Mouse (Mus musculus): ENCODE measurements around the gene Ric3. TPM values are rescaled to one million over a fixed set of nuclear protein-coding genes. Genes with fewer than 3 reads are reported as not detected.
"Not testable (repeated sequence)": the region's sequence is repeated elsewhere in the genome, so short reads cannot be mapped to it uniquely, and the experiment has no call there.

Ric3 gene
- total and polyA plus RNA-seq, 3 experiments = 0.13 TPM; not detected in 2

DNA sequence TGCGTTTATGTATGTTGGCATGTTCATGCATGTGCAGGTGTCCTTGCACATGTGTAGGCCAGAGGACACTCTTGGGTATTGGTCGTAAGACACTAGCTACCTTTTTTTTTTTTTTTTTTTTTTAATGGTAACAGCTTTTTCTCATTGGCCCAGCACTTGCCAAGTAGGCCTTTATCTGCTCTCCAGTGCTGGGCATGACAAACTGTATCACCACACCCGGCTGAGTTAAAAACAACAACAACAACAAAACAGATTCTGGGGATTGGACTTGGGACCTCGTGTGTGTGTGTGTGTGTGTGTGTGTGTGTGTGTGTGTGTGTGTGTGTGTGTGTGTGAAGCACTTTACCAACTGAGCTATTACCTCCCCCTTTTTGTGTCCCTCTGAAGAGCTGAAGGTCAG, 13.5 kb upstream of the Ric3 start:
- H3K4me3 ChIP-seq (replicated peaks in 1 of 3; ENCODE audit: low read depth in 2 of 3, low read length in 2 of 3, poor library complexity in 1 of 3) = no peak overlapping the region
- H3K79me2 ChIP-seq (replicated peaks; ENCODE audit: control insufficient read depth, extremely low read depth, insufficient read depth, poor library complexity, severe bottlenecking) = no peaks in the 10 kb centered on the region
- no peak overlapping the region for H3K4me2 ChIP-seq (ENCODE audit: insufficient read depth, low read depth, poor library complexity, severe bottlenecking)
- no peak overlapping the region for H3K27ac ChIP-seq (ENCODE audit: insufficient read depth, low read depth)
- in situ Hi-C loops (cut with MboI; ENCODE audit: low pct_ligation_motif_present, low pct_unique_long_range_greater_than_20kb, low sequenced_read_pairs) = no loop called here
- no peak for DNase-seq (ENCODE audit: extremely low read depth)
- no peak overlapping the region for H3K9ac ChIP-seq (ENCODE audit: insufficient read depth, low read depth)
- H3K9me3 ChIP-seq (replicated peaks; ENCODE audit: low read length) = peaks cover 4% of the 10 kb centered on the region
- dilution Hi-C loops (cut with MboI; ENCODE audit: extremely low pct_ligation_motif_present, extremely low pct_unique_long_range_greater_than_20kb, low sequenced_read_pairs) = no loop called here
- no peaks in the 10 kb centered on the region for H3K36me3 ChIP-seq (replicated peaks in 1 of 2; ENCODE audit: control insufficient read depth in 1 of 2, insufficient read depth in 1 of 2, low read length in 1 of 2)
- no peaks in the 10 kb centered on the region for H3K4me1 ChIP-seq (ENCODE audit: control insufficient read depth in 1 of 2, insufficient read depth in 2 of 2)
- no peak for TF ChIP-seq MAZ (IDR thresholded peaks at IDR 0.05; ENCODE audit: low read depth, low read length)
- no peak for TF ChIP-seq PAX5 (IDR thresholded peaks at IDR 0.05; ENCODE audit: low read length)
- no peak for TF ChIP-seq MAFK (IDR thresholded peaks at IDR 0.05; ENCODE audit: insufficient replicate concordance, low read length)
- no peak for TF ChIP-seq JUN (IDR thresholded peaks at IDR 0.05; ENCODE audit: insufficient read depth, low read depth, low read length)
- no peak for TF ChIP-seq KAT2A (IDR thresholded peaks at IDR 0.05; ENCODE audit: insufficient replicate concordance, low read length)
- TF ChIP-seq ZMIZ1 (IDR thresholded peaks at IDR 0.05; ENCODE audit: low read depth, low read length) = no peak
- no peak for TF ChIP-seq UBTF (IDR thresholded peaks at IDR 0.05; ENCODE audit: low read depth, low read length)
- TF ChIP-seq CTCF (conservative IDR thresholded peaks at IDR 0.05 in 1 of 2, IDR thresholded peaks at IDR 0.05 in 1 of 2; ENCODE audit: low read depth in 2 of 2, low read length in 2 of 2) = no peak
- TF ChIP-seq USF1 (IDR thresholded peaks at IDR 0.05; ENCODE audit: low read depth, low read length) = no peak
- no peak for TF ChIP-seq ZKSCAN1 (IDR thresholded peaks at IDR 0.05; ENCODE audit: borderline replicate concordance, low read depth, low read length)
- no peak for TF ChIP-seq ELF1 (IDR thresholded peaks at IDR 0.05; ENCODE audit: low read depth, low read length)
- no peak for TF ChIP-seq E2F4 (IDR thresholded peaks at IDR 0.05; ENCODE audit: insufficient replicate concordance, low read depth, low read length)
- no peak for TF ChIP-seq MYC (IDR thresholded peaks at IDR 0.05; ENCODE audit: low read depth, low read length)
- TF ChIP-seq ETS1 (conservative IDR thresholded peaks at IDR 0.05; ENCODE audit: low read depth, low read length) = no peak
- no peak for TF ChIP-seq MAX (IDR thresholded peaks at IDR 0.05; ENCODE audit: low read length)
- TF ChIP-seq POLR2A (IDR thresholded peaks at IDR 0.05; ENCODE audit: low read depth, low read length) = no peak
- no peak for TF ChIP-seq USF2 (conservative IDR thresholded peaks at IDR 0.05; ENCODE audit: low read depth, low read length)
- TF ChIP-seq MXI1 (IDR thresholded peaks at IDR 0.05; ENCODE audit: low read depth, low read length) = no peak
- no peak for TF ChIP-seq IRF4 (IDR thresholded peaks at IDR 0.05; ENCODE audit: low read depth, low read length)
- peaks cover 70% of the 10 kb centered on the region for H3K27me3 ChIP-seq (replicated peaks)

DNA sequence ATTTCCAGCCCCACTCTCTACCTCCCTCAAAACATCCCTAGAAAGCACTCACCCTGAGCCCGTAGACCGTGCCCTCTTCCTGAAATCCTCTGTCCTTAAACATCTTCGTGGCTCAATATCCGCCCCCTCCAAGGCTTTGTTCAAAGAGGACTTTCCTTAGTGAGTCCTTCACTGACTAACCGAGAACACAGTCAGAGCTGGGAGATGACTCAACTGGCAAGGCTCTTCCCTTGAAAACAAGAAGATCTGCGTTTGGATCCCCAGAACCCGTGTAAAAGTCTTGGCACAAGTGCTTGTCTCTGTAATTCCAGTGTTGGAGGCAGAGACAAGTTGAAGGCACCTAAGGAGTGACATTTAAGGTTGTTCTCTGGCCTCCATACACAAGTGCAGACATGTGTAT, 11.2 kb upstream of the Ric3 start:
- no peak overlapping the region for H3K4me2 ChIP-seq (ENCODE audit: insufficient read depth, low read depth, poor library complexity, severe bottlenecking)
- H3K4me3 ChIP-seq (replicated peaks in 1 of 3; ENCODE audit: low read depth in 2 of 3, low read length in 2 of 3, poor library complexity in 1 of 3) = no peak overlapping the region
- peaks cover 0 to 3% of the 10 kb centered on the region in 2 experiments; a peak in 1 of 4 replicates for H3K4me1 ChIP-seq (ENCODE audit: control insufficient read depth in 1 of 2, insufficient read depth in 2 of 2)
- dilution Hi-C loops (cut with MboI; ENCODE audit: extremely low pct_ligation_motif_present, extremely low pct_unique_long_range_greater_than_20kb, low sequenced_read_pairs) (no loop called here), in situ Hi-C loops (cut with MboI; ENCODE audit: low pct_ligation_motif_present, low pct_unique_long_range_greater_than_20kb, low sequenced_read_pairs) (no loop called here)
- no peaks in the 10 kb centered on the region for H3K79me2 ChIP-seq (replicated peaks; ENCODE audit: control insufficient read depth, extremely low read depth, insufficient read depth, poor library complexity, severe bottlenecking)
- H3K9me3 ChIP-seq (replicated peaks; ENCODE audit: low read length) = peaks cover 4% of the 10 kb centered on the region
- no peaks in the 10 kb centered on the region for H3K36me3 ChIP-seq (replicated peaks in 1 of 2; ENCODE audit: control insufficient read depth in 1 of 2, insufficient read depth in 1 of 2, low read length in 1 of 2)
- H3K27ac ChIP-seq (ENCODE audit: insufficient read depth, low read depth) = no peak overlapping the region
- H3K9ac ChIP-seq (ENCODE audit: insufficient read depth, low read depth) = no peak overlapping the region
- peaks cover 66% of the 10 kb centered on the region for H3K27me3 ChIP-seq (replicated peaks)
- TF ChIP-seq ZKSCAN1 (IDR thresholded peaks at IDR 0.05; ENCODE audit: borderline replicate concordance, low read depth, low read length) (no peak), CTCF (conservative IDR thresholded peaks at IDR 0.05 in 1 of 2, IDR thresholded peaks at IDR 0.05 in 1 of 2; ENCODE audit: low read depth in 2 of 2, low read length in 2 of 2) (no peak), NELFE (IDR thresholded peaks at IDR 0.05; ENCODE audit: low read depth, low read length) (no peak)
- DNase-seq (ENCODE audit: extremely low read depth) = no peak

DNA sequence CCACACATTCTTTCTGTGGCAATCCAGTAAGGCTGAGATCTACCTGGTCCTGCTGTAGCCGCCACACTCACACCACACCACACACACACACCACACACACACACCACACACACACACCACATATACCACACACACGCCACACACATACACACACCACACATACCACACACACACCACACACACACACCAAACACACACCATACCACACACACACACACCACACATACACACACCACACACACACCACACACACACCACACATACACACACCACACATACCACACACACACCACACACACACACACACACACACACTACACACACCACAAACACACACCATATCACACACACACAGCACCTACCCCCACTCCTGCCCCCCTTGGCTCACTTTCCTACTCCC, 8.2 kb upstream of the Ric3 start:
- peak overlapping the region in 1 of 3 experiments; percentile 20 for H3K4me3 ChIP-seq (replicated peaks in 1 of 3; ENCODE audit: low read depth in 2 of 3, low read length in 2 of 3, poor library complexity in 1 of 3)
- H3K27ac ChIP-seq (ENCODE audit: insufficient read depth, low read depth); H3K9me3 ChIP-seq (replicated peaks; ENCODE audit: low read length); DNase-seq (ENCODE audit: extremely low read depth); in situ Hi-C loops (cut with MboI; ENCODE audit: low pct_ligation_motif_present, low pct_unique_long_range_greater_than_20kb, low sequenced_read_pairs); H3K79me2 ChIP-seq (replicated peaks; ENCODE audit: control insufficient read depth, extremely low read depth, insufficient read depth, poor library complexity, severe bottlenecking); H3K4me1 ChIP-seq (ENCODE audit: control insufficient read depth in 1 of 2, insufficient read depth in 2 of 2); dilution Hi-C loops (cut with MboI; ENCODE audit: extremely low pct_ligation_motif_present, extremely low pct_unique_long_range_greater_than_20kb, low sequenced_read_pairs); H3K9ac ChIP-seq (ENCODE audit: insufficient read depth, low read depth); H3K36me3 ChIP-seq (replicated peaks in 1 of 2; ENCODE audit: control insufficient read depth in 1 of 2, insufficient read depth in 1 of 2, low read length in 1 of 2); H3K4me2 ChIP-seq (ENCODE audit: insufficient read depth, low read depth, poor library complexity, severe bottlenecking): not testable (repeated sequence)
- H3K27me3 ChIP-seq (replicated peaks) = peaks cover 74% of the 10 kb centered on the region
